Mouse (Mus musculus) MEL (cell line): ENCODE results near the gene Gm36176. TPM values are rescaled to one million over a fixed set of nuclear protein-coding genes. Genes with fewer than 3 reads are reported as not detected.
A peak's percentile ranks its signal among the peaks of the same experiment; 100 is the strongest.

Experiments used
- DNase-seq: peaks from one replicate; pipeline ENCODE4 v3.0.0; 2011; ENCODE audit warnings: low read depth, low spot score
- H3K27ac ChIP-seq: 2 replicates; pipeline ENCODE4 v1.5.1; 2012; ENCODE audit warnings: low read depth, mild to moderate bottlenecking, control low read depth, low read length, moderate library complexity; ENCODE audit not compliant: control insufficient read depth
- H3K27me3 ChIP-seq, 2 experiments: fragments of 150-350 bp in 1 of 2; sonication (generic) in 1 of 2; 2 replicates each; pipeline ENCODE4 v1.6.1; 2012; ENCODE audit warnings: low read length in 2 of 2, mild to moderate bottlenecking in 2 of 2, improper control_type of control experiment in 1 of 2, moderate library complexity in 1 of 2; ENCODE audit not compliant: insufficient read depth in 2 of 2, control insufficient read depth in 1 of 2
- H3K36me3 ChIP-seq, 2 experiments: 2 replicates each; pipeline ENCODE4 v1.6.1; 2012 to 2014; ENCODE audit warnings: low read length in 2 of 2, improper control_type of control experiment in 1 of 2, inconsistent platforms in 1 of 2, mild to moderate bottlenecking in 1 of 2; ENCODE audit not compliant: insufficient read depth in 2 of 2, control insufficient read depth in 1 of 2
- H3K4me1 ChIP-seq, 2 experiments: fragments of 150-350 bp in 1 of 2; sonication (generic) in 1 of 2; 2 replicates each; pipeline ENCODE4 v1.6.1; 2012; ENCODE audit warnings: low read length in 2 of 2, improper control_type of control experiment in 1 of 2, mild to moderate bottlenecking in 1 of 2; ENCODE audit not compliant: insufficient read depth in 2 of 2, control insufficient read depth in 1 of 2
- H3K4me3 ChIP-seq, 2 experiments: fragments of 150-350 bp in 1 of 2; sonication (generic) in 1 of 2; 2 replicates each; pipeline ENCODE4 v1.5.1; 2012; ENCODE audit warnings: low read depth in 2 of 2, low read length in 2 of 2, mild to moderate bottlenecking in 2 of 2, moderate library complexity in 2 of 2, control low read depth in 1 of 2, improper control_type of control experiment in 1 of 2; ENCODE audit not compliant: control insufficient read depth in 1 of 2, insufficient read depth in 1 of 2
- H3K79me2 ChIP-seq: 2 replicates; pipeline ENCODE4 v1.6.1; 2012; ENCODE audit warnings: mild to moderate bottlenecking, low read length, moderate library complexity; ENCODE audit not compliant: control insufficient read depth, poor library complexity, insufficient read depth
- H3K9ac ChIP-seq: 2 replicates; pipeline ENCODE4 v1.6.1; 2012; ENCODE audit warnings: low read depth, mild to moderate bottlenecking, control low read depth, low read length, moderate library complexity; ENCODE audit not compliant: control insufficient read depth, poor library complexity, severe bottlenecking
- H3K9me3 ChIP-seq: fragments of 150-350 bp; sonication (generic); replicated peaks from 2 replicates; pipeline ENCODE4 v1.6.1; 2012; ENCODE audit warnings: mild to moderate bottlenecking, low read length, improper control_type of control experiment, moderate library complexity; ENCODE audit not compliant: insufficient read depth
- CHD1 ChIP-seq: IDR thresholded peaks from 2 replicates; pipeline ENCODE4 v1.6.1; 2012; ENCODE audit warnings: low read depth, mild to moderate bottlenecking, inconsistent platforms, low read length, improper control_type of control experiment
- CTCF ChIP-seq, 3 experiments: IDR thresholded peaks in 2 of 3; conservative IDR thresholded peaks in 1 of 3; 2 replicates each; pipeline ENCODE4 v1.5.1; 2011 to 2012; ENCODE audit warnings: low read length in 3 of 3, low read depth in 2 of 3, mild to moderate bottlenecking in 2 of 3, improper control_type of control experiment in 1 of 3, inconsistent platforms in 1 of 3, mixed read lengths in 1 of 3, moderate library complexity in 1 of 3; ENCODE audit not compliant: control insufficient read depth in 1 of 3, insufficient read depth in 1 of 3, poor library complexity in 1 of 3, severe bottlenecking in 1 of 3
- E2F4 ChIP-seq: IDR thresholded peaks from 2 replicates; pipeline ENCODE4 v1.6.1; 2011; ENCODE audit warnings: low read depth, low read length, improper control_type of control experiment, borderline replicate concordance
- EP300 ChIP-seq, 2 experiments: IDR thresholded peaks; 2 replicates each; pipeline ENCODE4 v1.6.1; 2011; ENCODE audit warnings: improper control_type of control experiment in 2 of 2, low read length in 2 of 2, low read depth in 1 of 2, mild to moderate bottlenecking in 1 of 2
- ETS1 ChIP-seq: IDR thresholded peaks from 2 replicates; pipeline ENCODE4 v1.6.1; 2012; ENCODE audit warnings: low read depth, mild to moderate bottlenecking, inconsistent platforms, low read length, improper control_type of control experiment, moderate library complexity
- MAFK ChIP-seq: IDR thresholded peaks from 2 replicates; pipeline ENCODE4 v1.6.1; 2011; ENCODE audit warnings: low read depth, mild to moderate bottlenecking, low read length, improper control_type of control experiment, borderline replicate concordance
- MAX ChIP-seq: IDR thresholded peaks from 2 replicates; pipeline ENCODE4 v1.6.1; 2011; ENCODE audit warnings: low read length, improper control_type of control experiment
- POLR2A ChIP-seq, 2 experiments: IDR thresholded peaks; 2 replicates each; pipeline ENCODE4 v1.6.1; 2011 to 2012; ENCODE audit warnings: low read length in 2 of 2, mild to moderate bottlenecking in 2 of 2, control low read depth in 1 of 2, improper control_type of control experiment in 1 of 2, low read depth in 1 of 2, moderate library complexity in 1 of 2; ENCODE audit not compliant: control insufficient read depth in 1 of 2, insufficient read depth in 1 of 2, poor library complexity in 1 of 2
- RAD21 ChIP-seq: IDR thresholded peaks from 2 replicates; pipeline ENCODE4 v1.6.1; 2011; ENCODE audit warnings: mild to moderate bottlenecking, low read depth, low read length, improper control_type of control experiment
- RCOR1 ChIP-seq: IDR thresholded peaks from 2 replicates; pipeline ENCODE4 v1.6.1; 2012; ENCODE audit warnings: low read depth, mild to moderate bottlenecking, inconsistent platforms, low read length, improper control_type of control experiment
- SIN3A ChIP-seq: IDR thresholded peaks from 2 replicates; pipeline ENCODE4 v1.6.1; 2012; ENCODE audit warnings: low read length, improper control_type of control experiment, inconsistent platforms
- SMC3 ChIP-seq: IDR thresholded peaks from 2 replicates; pipeline ENCODE4 v1.6.1; 2011; ENCODE audit warnings: low read depth, low read length, improper control_type of control experiment
- TCF12 ChIP-seq: IDR thresholded peaks from 2 replicates; pipeline ENCODE4 v1.6.1; 2014; ENCODE audit warnings: low read depth, mild to moderate bottlenecking, inconsistent platforms, low read length, improper control_type of control experiment, moderate library complexity
- UBTF ChIP-seq: IDR thresholded peaks from 2 replicates; pipeline ENCODE4 v1.6.1; 2012; ENCODE audit warnings: low read depth, mild to moderate bottlenecking, inconsistent platforms, low read length, improper control_type of control experiment, moderate library complexity, borderline replicate concordance; ENCODE audit not compliant: insufficient read depth
- USF1 ChIP-seq: IDR thresholded peaks from 2 replicates; pipeline ENCODE4 v1.6.1; 2014; ENCODE audit warnings: low read depth, mild to moderate bottlenecking, inconsistent platforms, low read length, improper control_type of control experiment, moderate library complexity
- polyA plus RNA-seq, 2 experiments: library from polyadenylated mRNA; stranded (reverse) in 1 of 2; unstranded in 1 of 2; fragments of >175 nt in 1 of 2; fragments of >200 nt in 1 of 2; gene quantifications; 2 replicates each; pipeline versions ENCODE4 v1.2.1 to v1.2.4; 2012; ENCODE audit warnings: low replicate concordance in 2 of 2, low read depth in 1 of 2; ENCODE audit not compliant: insufficient read length in 2 of 2, insufficient read depth in 1 of 2, missing spikeins in 1 of 2
- total RNA-seq: library from RNA; depleted of rRNA; stranded (reverse); fragments of 300-350 nt; gene quantifications from 2 replicates; pipeline ENCODE4 v1.2.3, GENCODE M21; 2012

The Gm36176 gene
- total and polyA plus RNA-seq, 3 experiments: not detected

DNA sequence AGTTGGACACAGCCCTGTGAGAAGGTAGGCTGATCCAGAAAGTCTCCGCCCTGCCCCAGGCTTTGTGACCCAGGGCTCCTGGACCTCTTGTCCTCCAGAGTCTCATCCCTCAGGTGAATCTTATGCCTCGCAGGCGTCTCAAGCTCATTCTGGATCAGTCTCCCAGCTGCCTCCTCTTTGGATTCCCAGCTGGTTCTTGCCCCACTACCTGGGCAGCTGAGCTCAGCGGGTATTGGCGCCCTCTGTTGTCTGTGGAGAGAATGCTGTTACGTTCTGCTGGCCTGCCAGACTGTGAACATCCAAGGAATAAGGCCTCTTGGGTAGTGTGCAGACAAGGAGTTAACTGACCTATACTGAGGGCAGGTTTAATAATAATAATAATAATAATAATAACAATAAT lies 32.4 kb downstream of the Gm36176 start:
- no peak overlapping the region for H3K9ac ChIP-seq
- H3K36me3 ChIP-seq: no peaks in the 10 kb centered on the region
- peak; percentile 18 for DNase-seq
- H3K79me2 ChIP-seq: no peaks in the 10 kb centered on the region
- H3K27me3 ChIP-seq: no peaks in the 10 kb centered on the region
- TF ChIP-seq UBTF (no peak), CHD1 (no peak), E2F4 (no peak), SIN3A (no peak), USF1 (no peak), POLR2A (IDR thresholded peaks at IDR 0.05; ENCODE audit: control insufficient read depth in 1 of 2, insufficient read depth in 1 of 2, low read depth in 1 of 2, low read length in 2 of 2, poor library complexity in 1 of 2) (no peak), SMC3 (peak; percentile 44), CTCF (IDR thresholded peaks at IDR 0.05 in 2 of 3, conservative IDR thresholded peaks at IDR 0.05 in 1 of 3; ENCODE audit: control insufficient read depth in 1 of 3, insufficient read depth in 1 of 3, low read depth in 2 of 3, low read length in 3 of 3, poor library complexity in 1 of 3, severe bottlenecking in 1 of 3) (peak; percentile 43 to 71 (median 54)), RAD21 (peak; percentile 23), TCF12 (no peak), MAX (no peak)
- no peak overlapping the region for H3K4me3 ChIP-seq
- no peaks in the 10 kb centered on the region for H3K9me3 ChIP-seq
- 0 out of 4 replicates have a peak, but pooled peaks cover 0 to 2% of the 10 kb centered on the region in 2 experiments for H3K4me1 ChIP-seq
- no peak overlapping the region for H3K27ac ChIP-seq

DNA sequence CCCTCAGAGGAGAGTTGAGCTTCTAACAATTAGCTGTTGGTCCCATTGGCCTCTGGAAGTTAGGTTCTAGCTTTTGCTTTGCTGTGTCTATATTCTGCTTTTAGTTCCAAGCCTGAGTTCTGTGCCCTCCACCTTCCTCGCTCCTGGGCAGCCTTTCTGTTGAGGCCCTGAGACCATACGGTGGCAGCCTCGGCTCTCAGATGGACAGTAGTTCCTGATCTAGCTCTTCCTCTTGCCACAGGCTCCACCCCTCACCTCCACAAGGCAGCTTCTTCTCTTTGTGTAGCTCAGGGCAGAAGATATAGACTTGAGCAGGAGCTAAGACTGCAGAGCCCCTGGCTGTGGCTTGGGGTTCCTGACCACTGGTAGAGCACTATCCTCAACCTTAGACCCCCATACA lies 33.7 kb downstream of the Gm36176 start:
- no peak overlapping the region for H3K9ac ChIP-seq
- 0 out of 4 replicates have a peak, but pooled peaks cover 0 to 2% of the 10 kb centered on the region in 2 experiments for H3K4me1 ChIP-seq
- TF ChIP-seq SIN3A: no peak
- TF ChIP-seq RAD21: peak; percentile 43
- 0 out of 2 replicates have a peak, but pooled peaks have one; percentile 17 for TF ChIP-seq SMC3
- TF ChIP-seq UBTF: no peak
- TF ChIP-seq CTCF (IDR thresholded peaks at IDR 0.05 in 2 of 3, conservative IDR thresholded peaks at IDR 0.05 in 1 of 3; ENCODE audit: control insufficient read depth in 1 of 3, insufficient read depth in 1 of 3, low read depth in 2 of 3, low read length in 3 of 3, poor library complexity in 1 of 3, severe bottlenecking in 1 of 3): peak in 2 of 3 experiments; percentile 34 to 42; a peak in 4 of 6 replicates
- TF ChIP-seq, all 39 proteins: peak for 3

DNA sequence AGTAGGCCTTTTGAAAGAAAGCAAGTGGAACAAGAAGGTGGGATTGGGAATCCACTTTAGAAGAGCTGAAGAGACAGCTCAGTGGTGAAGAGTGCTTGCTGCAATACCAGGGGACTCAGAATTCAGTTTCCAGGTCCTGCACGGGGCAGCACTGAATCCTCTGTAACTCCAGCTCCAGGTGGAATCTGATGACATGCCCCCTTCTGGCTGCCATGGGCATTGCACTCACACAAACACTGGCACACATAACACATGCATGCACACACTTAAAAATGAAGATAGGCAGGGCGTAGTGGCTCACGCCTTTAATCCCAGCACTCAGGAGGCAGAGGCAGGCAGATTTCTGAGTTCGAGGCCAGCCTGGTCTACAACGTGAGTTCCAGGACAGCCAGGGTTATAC lies 36.0 kb downstream of the Gm36176 start:
- TF ChIP-seq SMC3 (peak; percentile 32), E2F4 (no peak), RAD21 (no peak), EP300 (IDR thresholded peaks at IDR 0.05; ENCODE audit: low read depth in 1 of 2, low read length in 2 of 2) (no peak), RCOR1 (no peak), MAX (no peak), MAFK (no peak), POLR2A (IDR thresholded peaks at IDR 0.05; ENCODE audit: control insufficient read depth in 1 of 2, insufficient read depth in 1 of 2, low read depth in 1 of 2, low read length in 2 of 2, poor library complexity in 1 of 2) (no peak), UBTF (no peak), ETS1 (no peak), CTCF (IDR thresholded peaks at IDR 0.05 in 2 of 3, conservative IDR thresholded peaks at IDR 0.05 in 1 of 3; ENCODE audit: control insufficient read depth in 1 of 3, insufficient read depth in 1 of 3, low read depth in 2 of 3, low read length in 3 of 3, poor library complexity in 1 of 3, severe bottlenecking in 1 of 3) (peak; percentile 37 to 61 (median 45))
- no peaks in the 10 kb centered on the region for H3K79me2 ChIP-seq
- H3K36me3 ChIP-seq: no peaks in the 10 kb centered on the region
- 0 out of 4 replicates have a peak, but pooled peaks cover 0 to 2% of the 10 kb centered on the region in 2 experiments for H3K4me1 ChIP-seq
- no peak overlapping the region for H3K4me3 ChIP-seq
- H3K9ac ChIP-seq: no peak overlapping the region
- peak; percentile 28 for DNase-seq
- H3K9me3 ChIP-seq: no peaks in the 10 kb centered on the region
- H3K27ac ChIP-seq: no peak overlapping the region
- 0 out of 4 replicates have a peak, but pooled peaks cover 0 to 1% of the 10 kb centered on the region in 2 experiments for H3K27me3 ChIP-seq

More for the DNA sequence above, 33.7 kb downstream of the Gm36176 start:
- H3K4me3 ChIP-seq: no peak overlapping the region
- no peaks in the 10 kb centered on the region for H3K36me3 ChIP-seq
- DNase-seq: peak; percentile 41
- H3K27ac ChIP-seq: no peak overlapping the region
- no peaks in the 10 kb centered on the region for H3K9me3 ChIP-seq
- H3K27me3 ChIP-seq: no peaks in the 10 kb centered on the region
- H3K79me2 ChIP-seq: no peaks in the 10 kb centered on the region
